Mouse (Mus musculus) neural tube, embryonic 15.5 days (tissue): ENCODE data around the gene Nrip3. TPM values are rescaled to one million over a fixed set of nuclear protein-coding genes. Genes with fewer than 3 reads are reported as not detected.

Source experiments
- ATAC-seq: fragments of 200-750 bp; cut with Nextera tagmentation; 2 replicates; pipeline ENCODE4 v1.8.0; 2017; ENCODE audit warnings: mild to moderate bottlenecking, moderate TSS enrichment, moderate library complexity; ENCODE audit not compliant: low FRiP score
- H3K27ac ChIP-seq: fragments of 300-500 bp; sonication (generic); replicated peaks from 2 replicates; pipeline ENCODE4 v1.5.1; 2015; ENCODE audit warnings: mild to moderate bottlenecking, inconsistent platforms
- H3K27me3 ChIP-seq: fragments of 300-500 bp; sonication (generic); replicated peaks from 2 replicates; pipeline ENCODE4 v1.6.1; 2015; ENCODE audit warnings: inconsistent platforms
- H3K36me3 ChIP-seq: fragments of 300-500 bp; sonication (generic); 2 replicates; pipeline ENCODE4 v1.6.1; 2015; ENCODE audit warnings: inconsistent platforms
- H3K4me1 ChIP-seq: fragments of 300-500 bp; sonication (generic); 2 replicates; pipeline ENCODE4 v1.6.1; 2015; ENCODE audit warnings: inconsistent platforms
- H3K4me2 ChIP-seq: fragments of 300-500 bp; sonication (generic); 2 replicates; pipeline ENCODE4 v1.6.1; 2015; ENCODE audit warnings: inconsistent platforms, mild to moderate bottlenecking, moderate library complexity
- H3K4me3 ChIP-seq: fragments of 300-500 bp; sonication (generic); replicated peaks from 2 replicates; pipeline ENCODE4 v1.5.1; 2015; ENCODE audit warnings: mild to moderate bottlenecking, inconsistent platforms
- H3K9ac ChIP-seq: fragments of 300-500 bp; sonication (generic); replicated peaks from 2 replicates; pipeline ENCODE4 v1.6.1; 2015; ENCODE audit warnings: mild to moderate bottlenecking, inconsistent platforms
- H3K9me3 ChIP-seq: fragments of 300-500 bp; sonication (generic); replicated peaks from 2 replicates; pipeline ENCODE4 v1.6.1; 2016; ENCODE audit warnings: inconsistent platforms
- WGBS: fragments of 180-500 bp; shearing (Covaris S2); methylation state at CpG from one replicate; pipeline ENCODE4 v1.1.7; 2015; ENCODE audit warnings: mixed read lengths; 5-methylcytosine and 5-hydroxymethylcytosine counted together
- polyA plus RNA-seq: library from polyadenylated mRNA; unstranded; fragments of >200 nt; fragmentation: Nextera tagmentation; extraction: Ambion mirVana; gene quantifications from 2 replicates; pipeline ENCODE4 v1.2.1, GENCODE M21; 2015

Nrip3 gene
- polyA plus RNA-seq, 1 experiment from 2014 or later = 14.1 TPM

DNA sequence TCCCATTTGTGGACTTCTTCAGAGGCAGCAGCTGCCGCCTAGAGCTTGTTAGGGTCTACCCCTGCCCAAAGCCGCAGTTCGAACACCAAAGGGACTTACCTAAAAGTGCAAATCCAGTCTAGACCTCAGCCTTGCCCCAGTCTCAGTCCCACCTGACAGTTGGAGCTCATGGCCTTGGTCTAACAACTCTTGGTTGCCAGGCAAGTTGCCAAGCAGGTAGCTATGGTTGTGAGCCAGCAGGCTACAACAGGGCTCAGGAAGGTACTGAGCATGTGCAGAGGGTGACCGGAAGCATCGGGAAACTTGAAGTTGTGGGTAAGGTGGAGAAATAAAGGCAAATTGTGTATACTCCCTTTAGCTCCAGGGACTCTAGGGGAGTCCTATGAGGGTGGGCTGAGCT is 58.1 kb downstream of the Nrip3 start, which contains the start of gene BC051019:
TSS of gene BC051019 (minus strand) at position 154 of the 400 bp plus-strand sequence.
- Histone ChIP-seq H3K4me1 (no peaks in the 10 kb centered on the region), H3K4me2 (no peak within 1 kb of the TSS), H3K27me3 (no peaks in the 10 kb centered on the region), H3K4me3 (no peak within 1 kb of the TSS), H3K9ac (no peak within 1 kb of the TSS), H3K9me3 (no peaks in the 10 kb centered on the region), H3K27ac (no peak within 1 kb of the TSS), H3K36me3 (no peaks in the 10 kb centered on the region)
- 94% methylated on average over 5 of the region's 5 CpGs for WGBS
- ATAC-seq = no peak

- H3K27me3 ChIP-seq = no peaks in the 10 kb centered on the region
- no peaks in the 10 kb centered on the region for H3K4me1 ChIP-seq
- H3K4me2 ChIP-seq = no peak overlapping the region
- H3K9ac ChIP-seq = no peak overlapping the region
- no peak overlapping the region for H3K4me3 ChIP-seq
- no peak overlapping the region for H3K27ac ChIP-seq
- 95% methylated on average over 8 of the region's 8 CpGs for WGBS
- H3K9me3 ChIP-seq = no peaks in the 10 kb centered on the region
- no peak for ATAC-seq
- no peaks in the 10 kb centered on the region for H3K36me3 ChIP-seq
Observed at GRCm38 (mm10) chr7:109723114-109723513, 58.7 kb downstream of the Nrip3 start.

DNA sequence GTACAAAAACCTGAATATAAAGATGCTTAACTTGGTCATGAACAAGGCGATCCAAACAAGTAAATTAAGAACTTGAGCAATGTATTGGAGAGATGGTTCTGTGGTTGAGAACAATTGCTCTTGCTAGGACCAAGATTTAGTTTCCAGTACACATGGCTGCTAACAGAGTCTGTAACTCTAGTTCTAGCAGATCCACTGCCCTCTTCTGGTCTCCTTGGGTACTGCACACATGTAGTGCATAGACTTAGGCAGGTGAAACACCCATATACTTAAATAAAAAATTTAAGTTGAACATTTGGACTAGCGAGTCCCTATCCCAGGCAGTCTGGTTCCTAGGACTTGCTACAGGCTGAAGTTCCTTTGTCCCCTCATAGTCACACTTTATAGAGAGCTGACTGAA is 59.2 kb downstream of the Nrip3 start:
- H3K4me1 ChIP-seq = no peaks in the 10 kb centered on the region
- ATAC-seq = no peak
- H3K9me3 ChIP-seq = no peaks in the 10 kb centered on the region
- H3K36me3 ChIP-seq = no peaks in the 10 kb centered on the region
- WGBS = 93% methylated on average over 2 of the region's 2 CpGs
- no peak overlapping the region for H3K4me3 ChIP-seq
- no peak overlapping the region for H3K27ac ChIP-seq
- no peak overlapping the region for H3K4me2 ChIP-seq
- H3K27me3 ChIP-seq = no peaks in the 10 kb centered on the region
- no peak overlapping the region for H3K9ac ChIP-seq

GRCm38 (mm10) chr7:109719286-109719685 is 62.5 kb downstream of the Nrip3 start:
- Histone ChIP-seq H3K4me2 (no peak overlapping the region), H3K36me3 (no peaks in the 10 kb centered on the region), H3K9ac (no peak overlapping the region), H3K9me3 (no peaks in the 10 kb centered on the region), H3K27me3 (no peaks in the 10 kb centered on the region), H3K4me3 (no peak overlapping the region), H3K27ac (no peak overlapping the region), H3K4me1 (no peaks in the 10 kb centered on the region)
- 65% methylated on average over 9 of the region's 9 CpGs for WGBS
- no peak for ATAC-seq

DNA sequence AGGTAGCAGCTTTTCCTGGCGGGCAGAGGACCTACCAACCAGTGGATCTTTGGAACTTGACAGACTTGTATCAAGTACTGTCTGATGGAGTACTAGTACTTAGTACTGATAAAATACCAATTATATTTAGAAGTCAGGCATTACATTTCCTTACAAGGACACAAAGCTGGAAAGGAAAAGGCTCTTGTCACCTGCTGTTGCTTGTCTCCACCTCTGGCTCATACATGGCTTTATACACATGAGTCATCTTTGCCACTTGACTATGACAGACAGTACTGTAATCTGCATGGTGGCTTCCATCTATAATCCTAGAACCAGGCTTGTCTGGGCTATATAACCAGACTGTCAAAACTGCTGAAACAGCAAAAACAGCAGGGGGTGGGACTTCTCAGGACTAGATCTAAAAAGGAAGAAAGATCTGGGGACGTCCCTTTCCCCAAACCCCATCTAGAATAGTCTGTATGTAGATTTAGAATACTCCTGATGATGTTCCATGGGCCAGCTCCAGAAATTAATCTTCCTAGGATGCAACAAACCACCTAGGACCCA is 68.3 kb downstream of the Nrip3 start:
- no peaks in the 10 kb centered on the region for H3K4me1 ChIP-seq
- ATAC-seq = no peak
- no peak overlapping the region for H3K4me3 ChIP-seq
- peaks cover 30% of the 10 kb centered on the region for H3K36me3 ChIP-seq
- 89% methylated on average over 2 of the region's 2 CpGs for WGBS
- no peak overlapping the region for H3K4me2 ChIP-seq
- H3K9me3 ChIP-seq = no peaks in the 10 kb centered on the region
- H3K27ac ChIP-seq = no peak overlapping the region
- no peak overlapping the region for H3K9ac ChIP-seq
- no peaks in the 10 kb centered on the region for H3K27me3 ChIP-seq

DNA sequence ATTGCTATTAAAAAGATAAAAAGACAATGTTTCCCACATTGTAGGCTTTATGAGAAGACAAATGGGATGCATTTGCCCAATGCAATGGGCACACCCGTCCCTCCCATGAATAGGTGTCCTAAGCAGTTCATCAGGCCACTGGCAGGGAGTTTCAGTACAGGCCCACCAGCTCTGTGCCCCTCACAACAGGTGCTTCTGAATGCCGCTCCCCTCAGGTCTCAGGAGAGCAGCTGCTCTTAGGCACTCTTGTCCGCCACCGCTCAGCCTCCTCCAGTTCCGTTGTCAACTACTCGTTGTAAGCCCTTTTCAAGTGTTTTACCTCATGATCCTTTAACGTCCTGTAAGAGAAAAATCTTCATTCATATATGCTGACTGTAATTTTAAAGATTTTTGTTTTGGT is 69.6 kb downstream of the Nrip3 start:
- no peak overlapping the region for H3K9ac ChIP-seq

DNA sequence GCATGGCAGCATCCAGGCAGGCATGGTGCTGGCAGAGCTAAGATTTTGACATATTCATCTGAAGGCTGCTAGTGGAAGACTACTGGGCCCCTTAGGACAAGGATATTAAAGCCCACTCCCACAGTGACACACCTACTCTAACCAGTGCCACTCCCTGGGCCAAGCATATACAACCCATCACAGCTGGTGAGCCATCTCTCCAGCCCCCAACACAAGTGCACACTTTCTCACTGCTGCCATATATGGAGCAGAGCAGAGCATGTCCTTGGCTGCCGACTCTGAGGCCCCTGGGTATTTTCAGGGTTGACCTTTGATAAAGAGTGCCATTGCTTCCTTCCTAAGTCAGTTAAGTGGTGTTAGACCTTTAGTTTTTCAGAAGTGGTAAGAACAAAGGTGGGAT is 71.8 kb downstream of the Nrip3 start:
- no peak overlapping the region for H3K4me3 ChIP-seq
- WGBS = 77% methylated on average over 1 of the region's 1 CpGs
- peaks cover 30% of the 10 kb centered on the region for H3K36me3 ChIP-seq
- H3K9ac ChIP-seq = no peak overlapping the region
- H3K4me1 ChIP-seq = no peaks in the 10 kb centered on the region
- no peaks in the 10 kb centered on the region for H3K27me3 ChIP-seq
- H3K27ac ChIP-seq = no peak overlapping the region
- H3K9me3 ChIP-seq = no peaks in the 10 kb centered on the region
- H3K4me2 ChIP-seq = no peak overlapping the region
- ATAC-seq = no peak

More for the DNA sequence above, 69.6 kb downstream of the Nrip3 start:
- H3K36me3 ChIP-seq = peaks cover 30% of the 10 kb centered on the region
- no peaks in the 10 kb centered on the region for H3K27me3 ChIP-seq
- H3K4me1 ChIP-seq = no peaks in the 10 kb centered on the region
- no peak for ATAC-seq
- no peak overlapping the region for H3K4me3 ChIP-seq
- no peak overlapping the region for H3K4me2 ChIP-seq
- H3K9me3 ChIP-seq = no peaks in the 10 kb centered on the region
- 80% methylated on average over 7 of the region's 7 CpGs for WGBS
- no peak overlapping the region for H3K27ac ChIP-seq

GRCm38 (mm10) chr7:109708961-109709382 is 72.9 kb downstream of the Nrip3 start:
- ATAC-seq = no peak
- Histone ChIP-seq H3K27ac (no peak overlapping the region), H3K27me3 (no peaks in the 10 kb centered on the region), H3K4me1 (peaks cover 3% of the 10 kb centered on the region), H3K4me2 (no peak overlapping the region), H3K36me3 (peaks cover 30% of the 10 kb centered on the region), H3K9ac (no peak overlapping the region), H3K4me3 (no peak overlapping the region), H3K9me3 (no peaks in the 10 kb centered on the region)
- whole genome bisulfite sequencing = 80% methylated on average over 3 of the region's 3 CpGs

Other genes starting within 250 kb of the Nrip3 start
- gene St5, start 78.4 kb downstream of the Nrip3 start, polyA plus RNA-seq = 18.2 and 29.3 TPM in 2 replicates
- gene Akip1, start 78.3 kb downstream of the Nrip3 start, polyA plus RNA-seq = 16.2 and 21.7 TPM in 2 replicates
- gene BC051019, start 58.2 kb downstream of the Nrip3 start, polyA plus RNA-seq = not detected in 2 replicates
- 0.23 TPM in 1 of 2 replicates, not detected in the other for gene Ascl3, start 50.3 kb downstream of the Nrip3 start, polyA plus RNA-seq
- gene Tmem9b, start 29.1 kb downstream of the Nrip3 start, polyA plus RNA-seq = 125 and 134 TPM in 2 replicates
- gene Scube2, start 83.7 kb upstream of the Nrip3 start, polyA plus RNA-seq = 3.2 and 3.5 TPM in 2 replicates
- gene Dennd5a, start 178.4 kb upstream of the Nrip3 start, polyA plus RNA-seq = 34.4 and 39.2 TPM in 2 replicates
- gene Tmem41b, start 204.9 kb upstream of the Nrip3 start, polyA plus RNA-seq = 62.6 and 65.2 TPM in 2 replicates
- gene Ipo7, start 236.2 kb upstream of the Nrip3 start, polyA plus RNA-seq = 43.6 and 44.8 TPM in 2 replicates